Mouse (Mus musculus): Measurements from ENCODE around the gene Gm11757. TPM values are rescaled to one million over a fixed set of nuclear protein-coding genes. Genes with fewer than 3 reads are reported as not detected.

The Gm11757 gene
- not detected for polyA plus RNA-seq (2017; shearing (Covaris generic))

DNA sequence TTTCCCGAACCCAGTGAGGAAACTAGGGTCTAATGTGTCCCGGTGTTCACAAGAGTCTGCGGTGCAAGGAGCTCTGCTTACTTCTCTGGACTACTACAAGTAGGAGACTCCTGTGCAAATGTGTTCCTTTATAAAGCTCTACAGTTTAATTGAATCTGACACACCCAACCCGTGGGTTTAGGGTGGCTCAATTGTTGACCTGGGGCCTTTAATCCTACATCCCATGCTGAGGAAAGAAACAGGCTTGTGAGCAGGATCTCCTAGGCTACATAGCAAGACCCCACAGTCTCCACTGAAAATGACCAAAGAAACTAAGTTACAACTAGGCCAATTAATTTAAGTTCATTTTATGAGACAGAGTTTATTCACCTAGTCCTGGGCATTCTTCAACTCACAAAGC lies at the start of gene Gm11757:
Gene Gm11757, minus strand, starts transcription at position 101 of the 400 bp plus-strand sequence.

DNA sequence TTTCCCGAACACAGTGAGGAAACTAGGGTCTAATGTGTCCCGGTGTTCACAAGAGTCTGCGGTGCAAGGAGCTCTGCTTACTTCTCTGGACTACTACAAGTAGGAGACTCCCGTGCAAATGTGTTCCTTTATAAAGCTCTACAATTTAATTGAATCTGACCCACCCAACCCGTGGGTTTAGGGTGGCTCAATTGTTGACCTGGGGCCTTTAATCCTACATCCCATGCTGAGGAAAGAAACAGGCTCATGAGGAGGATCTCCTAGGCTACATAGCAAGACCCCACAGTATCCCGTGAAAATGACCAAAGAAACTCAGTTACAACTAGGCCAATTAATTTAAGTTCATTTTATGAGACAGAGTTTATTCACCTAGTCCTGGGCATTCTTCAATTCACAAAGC lies 29.7 kb upstream of the Gm11757 start, which contains the start of gene Gm11756:
Gene Gm11756, minus strand, starts transcription at position 101 of the 400 bp plus-strand sequence.

DNA sequence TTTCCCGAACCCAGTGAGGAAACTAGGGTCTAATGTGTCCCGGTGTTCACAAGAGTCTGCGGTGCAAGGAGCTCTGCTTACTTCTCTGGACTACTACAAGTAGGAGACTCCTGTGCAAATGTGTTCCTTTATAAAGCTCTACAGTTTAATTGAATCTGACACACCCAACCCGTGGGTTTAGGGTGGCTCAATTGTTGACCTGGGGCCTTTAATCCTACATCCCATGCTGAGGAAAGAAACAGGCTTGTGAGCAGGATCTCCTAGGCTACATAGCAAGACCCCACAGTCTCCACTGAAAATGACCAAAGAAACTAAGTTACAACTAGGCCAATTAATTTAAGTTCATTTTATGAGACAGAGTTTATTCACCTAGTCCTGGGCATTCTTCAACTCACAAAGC lies 14.9 kb upstream of the Gm11757 start, which contains the start of gene Gm13871:
Gene Gm13871, minus strand, starts transcription at position 101 of the 400 bp plus-strand sequence.

DNA sequence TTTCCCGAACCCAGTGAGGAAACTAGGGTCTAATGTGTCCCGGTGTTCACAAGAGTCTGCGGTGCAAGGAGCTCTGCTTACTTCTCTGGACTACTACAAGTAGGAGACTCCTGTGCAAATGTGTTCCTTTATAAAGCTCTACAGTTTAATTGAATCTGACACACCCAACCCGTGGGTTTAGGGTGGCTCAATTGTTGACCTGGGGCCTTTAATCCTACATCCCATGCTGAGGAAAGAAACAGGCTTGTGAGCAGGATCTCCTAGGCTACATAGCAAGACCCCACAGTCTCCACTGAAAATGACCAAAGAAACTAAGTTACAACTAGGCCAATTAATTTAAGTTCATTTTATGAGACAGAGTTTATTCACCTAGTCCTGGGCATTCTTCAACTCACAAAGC lies 14.7 kb downstream of the Gm11757 start, which contains the start of gene Gm11758:
Gene Gm11758, minus strand, starts transcription at position 101 of the 400 bp plus-strand sequence.

Other genes with a start within 250 kb of the Gm11757 start
- gene Gm11239, start 222.8 kb downstream of the Gm11757 start, polyA plus RNA-seq (2017; shearing (Covaris generic)): not detected
- not detected for gene Gm428, start 207.6 kb downstream of the Gm11757 start, polyA plus RNA-seq (2017; shearing (Covaris generic))
- under 1 TPM; 0.20 to 0.74 TPM for gene Rasef, start 100.1 kb downstream of the Gm11757 start, polyA plus RNA-seq (2017; shearing (Covaris generic))
- not detected for gene Gm11758, start 14.8 kb downstream of the Gm11757 start, polyA plus RNA-seq (2017; shearing (Covaris generic))
- gene Gm13871, start 14.8 kb upstream of the Gm11757 start, polyA plus RNA-seq (2017; shearing (Covaris generic)): not detected
- not detected for gene Gm11756, start 29.6 kb upstream of the Gm11757 start, polyA plus RNA-seq (2017; shearing (Covaris generic))
- gene 2310002L09Rik, start 59.7 kb upstream of the Gm11757 start, polyA plus RNA-seq (2017; shearing (Covaris generic)): not detected
- gene Frmd3, start 122.3 kb upstream of the Gm11757 start, polyA plus RNA-seq (2017; shearing (Covaris generic)): under 1 TPM in 1 of 2 experiments, not detected in 1; 0.12 TPM